Mouse (Mus musculus) embryonic facial prominence, embryonic 14.5 days (tissue): ENCODE data around the gene Rassf4. TPM values are rescaled to one million over a fixed set of nuclear protein-coding genes. Genes with fewer than 3 reads are reported as not detected.

ENCODE experiments used
- ATAC-seq: fragments of 200-750 bp; cut with Nextera tagmentation; 2 replicates; pipeline ENCODE4 v1.8.0; 2017; ENCODE audit warnings: low read depth, moderate number of reproducible peaks, moderate TSS enrichment
- DNase-seq: peaks from one replicate; pipeline ENCODE4 v3.0.0-alpha.2; 2015; ENCODE audit warnings: low spot score
- H3K27ac ChIP-seq: fragments of 300-500 bp; sonication (generic); replicated peaks from 2 replicates; pipeline ENCODE4 v1.5.1; 2014; ENCODE audit warnings: low read depth, mild to moderate bottlenecking, low read length, moderate library complexity
- H3K27me3 ChIP-seq: fragments of 300-500 bp; sonication (generic); replicated peaks from 2 replicates; pipeline ENCODE4 v1.6.1; 2014; ENCODE audit warnings: low read length; ENCODE audit not compliant: control insufficient read depth, insufficient read depth
- H3K36me3 ChIP-seq: fragments of 300-500 bp; sonication (generic); 2 replicates; pipeline ENCODE4 v1.6.1; 2014; ENCODE audit warnings: low read length, mixed read lengths; ENCODE audit not compliant: control insufficient read depth, insufficient read depth
- H3K4me1 ChIP-seq: fragments of 300-500 bp; sonication (generic); 2 replicates; pipeline ENCODE4 v1.6.1; 2014; ENCODE audit warnings: antibody characterized with exemption, low read length; ENCODE audit not compliant: control insufficient read depth, insufficient read depth
- H3K4me2 ChIP-seq: fragments of 300-500 bp; sonication (generic); 2 replicates; pipeline ENCODE4 v1.6.1; 2014; ENCODE audit warnings: low read depth, mild to moderate bottlenecking, low read length, moderate library complexity, mixed read lengths
- H3K4me3 ChIP-seq: fragments of 300-500 bp; sonication (generic); 2 replicates; pipeline ENCODE4 v1.5.1; 2014; ENCODE audit warnings: low read depth, mild to moderate bottlenecking, low read length
- H3K9ac ChIP-seq: fragments of 300-500 bp; sonication (generic); 2 replicates; pipeline ENCODE4 v1.6.1; 2014; ENCODE audit warnings: low read depth, mild to moderate bottlenecking, low read length, moderate library complexity, mixed read lengths
- H3K9me3 ChIP-seq: fragments of 300-500 bp; sonication (generic); 2 replicates; pipeline ENCODE4 v1.6.1; 2016; ENCODE audit warnings: low read length; ENCODE audit not compliant: control insufficient read depth
- WGBS: fragments of 180-500 bp; shearing (Covaris S2); extraction: QIAGEN DNeasy Blood & Tissue Kit; methylation state at CpG from one replicate; pipeline ENCODE4 v1.1.7; 2014; 5-methylcytosine and 5-hydroxymethylcytosine counted together
- polyA plus RNA-seq: library from polyadenylated mRNA; unstranded; fragments of >200 nt; fragmentation: Nextera tagmentation; extraction: Ambion mirVana; gene quantifications from 2 replicates; pipeline ENCODE4 v1.2.1, GENCODE M21; 2014

The Rassf4 gene
- polyA plus RNA-seq, 1 experiment from 2014 or later: 17.9 TPM

DNA sequence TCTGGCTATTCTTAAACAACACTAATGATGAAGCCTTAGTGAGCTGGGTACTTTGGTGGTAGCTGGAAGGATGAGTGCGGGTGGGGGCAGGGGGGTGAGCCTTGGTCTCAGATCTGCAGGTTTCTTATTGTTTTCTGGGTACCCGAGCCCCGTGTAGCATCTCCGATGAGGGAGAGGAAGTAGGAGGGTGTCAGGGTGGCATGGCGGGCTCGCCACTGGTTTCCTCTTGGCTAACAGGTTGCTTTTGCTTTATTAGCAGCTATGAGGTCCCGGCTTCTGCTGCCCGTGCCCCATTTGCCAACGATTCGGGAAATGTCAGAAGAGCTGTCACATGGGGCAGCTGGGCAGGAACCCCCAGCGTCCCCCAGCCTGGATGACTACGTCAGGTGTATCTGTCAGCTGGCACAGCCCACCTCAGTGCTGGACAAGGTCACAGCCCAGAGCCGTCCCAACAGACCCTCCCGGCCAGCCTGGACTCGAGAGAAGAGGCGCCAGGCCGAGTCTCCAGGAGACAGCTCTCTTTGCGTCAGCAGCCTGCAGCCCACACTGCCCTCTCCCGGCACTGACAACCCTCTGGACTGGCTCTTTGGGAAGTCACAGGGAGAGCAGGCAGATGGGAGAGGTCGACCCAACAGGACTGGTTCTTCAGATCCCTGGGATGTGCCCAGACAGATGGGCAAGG, 22.2 kb downstream of the Rassf4 start:
- H3K9ac ChIP-seq: peak overlapping the region; percentile 20; the same call in 1 of the 2 replicates
- no peaks in the 10 kb centered on the region for H3K36me3 ChIP-seq
- H3K4me2 ChIP-seq: 0 out of 2 replicates have a peak overlapping the region, but pooled peaks have one; percentile 28
- H3K4me1 ChIP-seq: no peaks in the 10 kb centered on the region
- no peak for DNase-seq
- H3K27ac ChIP-seq: no peak overlapping the region
- H3K4me3 ChIP-seq: peak overlapping the region; percentile 11; the same call in 1 of the 2 replicates
- WGBS: 68% methylated on average over 20 of the region's 20 CpGs
- H3K9me3 ChIP-seq: no peaks in the 10 kb centered on the region
- H3K27me3 ChIP-seq: no peaks in the 10 kb centered on the region
- no peak for ATAC-seq

DNA sequence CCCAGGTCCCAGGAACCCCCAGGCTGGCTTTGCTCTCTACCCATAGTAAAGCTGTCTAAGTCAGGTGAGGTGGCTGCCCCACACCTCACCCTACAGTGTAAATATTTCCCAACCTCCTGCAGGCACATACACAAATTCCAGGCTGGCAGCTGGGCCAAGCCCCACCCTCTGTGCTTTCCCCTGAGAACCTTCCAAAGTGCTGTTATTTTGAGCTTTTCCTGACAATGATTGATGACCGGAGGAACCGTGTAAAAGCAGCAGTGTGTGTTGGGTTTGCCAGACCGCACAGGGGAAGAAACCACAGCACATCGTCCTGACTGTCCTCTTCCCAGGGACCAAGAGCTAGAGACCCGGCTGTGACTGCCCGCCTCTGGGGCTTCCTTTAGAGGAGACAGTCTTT, 23.3 kb downstream of the Rassf4 start, which contains the start of gene Depp1:
Depp1 (plus strand) TSS at position 204 of the 400 bp plus-strand sequence.
- Histone ChIP-seq H3K9me3 (no peaks in the 10 kb centered on the region), H3K4me3 (peak within 1 kb of the TSS; percentile 11; the same call in 1 of the 2 replicates), H3K27ac (no peak within 1 kb of the TSS), H3K4me2 (peak within 1 kb of the TSS; percentile 28), H3K36me3 (no peaks in the 10 kb centered on the region), H3K4me1 (no peaks in the 10 kb centered on the region), H3K27me3 (no peaks in the 10 kb centered on the region), H3K9ac (no peak within 1 kb of the TSS; the same call in 1 of the 2 replicates)
- DNase-seq: peak; percentile 65
- 33% methylated on average over 6 of the region's 6 CpGs for WGBS
- peak; percentile 34; the same call in 1 of the 2 replicates for ATAC-seq

DNA sequence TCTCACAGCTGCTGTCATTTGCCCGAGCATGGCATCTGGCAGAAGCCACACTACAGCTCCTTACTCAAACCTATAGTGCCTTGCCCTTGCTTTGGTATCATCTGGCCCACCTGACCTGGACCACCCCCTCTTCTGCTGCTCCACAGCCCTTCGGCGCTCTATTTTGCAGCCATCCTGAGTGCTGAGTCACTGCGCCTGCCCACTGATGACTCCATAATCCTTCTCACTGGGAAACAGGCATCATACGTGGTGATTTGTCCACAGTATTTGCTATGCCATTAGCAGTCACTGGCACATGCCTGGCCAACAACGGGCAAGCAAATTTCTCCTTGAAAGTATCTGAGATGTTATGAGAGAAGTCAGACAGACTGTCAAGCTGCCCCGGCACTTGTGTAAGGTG, 23.9 kb downstream of the Rassf4 start:
- WGBS: 89% methylated on average over 7 of the region's 7 CpGs
- no peaks in the 10 kb centered on the region for H3K27me3 ChIP-seq
- H3K9me3 ChIP-seq: no peaks in the 10 kb centered on the region
- no peak overlapping the region for H3K9ac ChIP-seq
- H3K4me2 ChIP-seq: no peak overlapping the region
- no peaks in the 10 kb centered on the region for H3K4me1 ChIP-seq
- H3K27ac ChIP-seq: no peak overlapping the region
- H3K4me3 ChIP-seq: no peak overlapping the region
- H3K36me3 ChIP-seq: no peaks in the 10 kb centered on the region
- ATAC-seq (no peak), DNase-seq (no peak)

DNA sequence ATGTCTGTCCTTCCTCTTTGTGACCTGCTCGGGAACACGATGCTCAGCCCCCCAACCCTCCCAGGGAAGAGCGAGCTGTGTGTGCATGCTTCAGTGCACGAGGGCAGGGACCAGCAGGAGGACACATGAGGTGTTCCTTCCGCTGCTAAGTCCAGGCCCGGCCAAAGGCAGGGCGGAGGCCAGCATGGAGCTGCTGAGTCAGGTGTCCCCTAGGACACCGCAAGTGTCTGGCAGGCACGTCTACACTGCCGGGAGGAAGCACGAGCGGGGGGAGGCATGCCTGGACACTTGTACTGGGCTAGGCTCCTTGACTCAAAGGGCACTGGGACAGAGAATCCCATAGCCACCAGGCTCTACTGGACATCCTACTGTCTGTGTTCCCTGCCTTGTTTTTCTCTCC, 26.0 kb downstream of the Rassf4 start:
- no peaks in the 10 kb centered on the region for H3K36me3 ChIP-seq
- H3K27ac ChIP-seq: no peak overlapping the region
- 75% methylated on average over 9 of the region's 12 CpGs for WGBS
- 0 out of 2 replicates have a peak, but pooled peaks cover 7% of the 10 kb centered on the region for H3K4me1 ChIP-seq
- no peak overlapping the region for H3K4me3 ChIP-seq
- DNase-seq (no peak), ATAC-seq (no peak)
- H3K9me3 ChIP-seq: no peaks in the 10 kb centered on the region
- H3K27me3 ChIP-seq: no peaks in the 10 kb centered on the region
- H3K4me2 ChIP-seq: no peak overlapping the region
- H3K9ac ChIP-seq: no peak overlapping the region

DNA sequence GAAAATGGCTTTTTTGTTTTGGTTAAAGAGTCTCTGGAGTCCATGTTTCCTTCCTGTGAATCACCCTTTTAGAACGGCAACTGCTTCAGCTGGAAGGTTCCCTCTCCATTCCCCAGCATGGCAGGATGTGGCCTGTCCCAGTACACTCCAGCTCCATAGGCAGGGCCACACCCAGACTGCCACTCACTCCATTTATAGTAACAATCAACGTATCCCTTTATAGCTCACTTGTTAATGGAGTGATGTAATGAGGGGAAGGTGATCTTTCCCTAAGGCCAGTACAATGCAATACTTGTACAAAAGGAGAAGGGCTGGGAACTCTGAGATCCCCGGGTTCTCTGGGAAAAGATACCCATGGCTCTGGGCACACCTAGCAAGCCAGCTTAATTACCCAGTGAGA, 29.4 kb downstream of the Rassf4 start:
- Histone ChIP-seq H3K4me3 (no peak overlapping the region), H3K9me3 (no peaks in the 10 kb centered on the region), H3K27me3 (no peaks in the 10 kb centered on the region), H3K9ac (no peak overlapping the region), H3K4me1 (0 out of 2 replicates have a peak, but pooled peaks cover 7% of the 10 kb centered on the region), H3K27ac (no peak overlapping the region), H3K4me2 (no peak overlapping the region), H3K36me3 (no peaks in the 10 kb centered on the region)
- no peak for DNase-seq
- ATAC-seq: no peak
- 56% methylated on average over 3 of the region's 3 CpGs for WGBS

DNA sequence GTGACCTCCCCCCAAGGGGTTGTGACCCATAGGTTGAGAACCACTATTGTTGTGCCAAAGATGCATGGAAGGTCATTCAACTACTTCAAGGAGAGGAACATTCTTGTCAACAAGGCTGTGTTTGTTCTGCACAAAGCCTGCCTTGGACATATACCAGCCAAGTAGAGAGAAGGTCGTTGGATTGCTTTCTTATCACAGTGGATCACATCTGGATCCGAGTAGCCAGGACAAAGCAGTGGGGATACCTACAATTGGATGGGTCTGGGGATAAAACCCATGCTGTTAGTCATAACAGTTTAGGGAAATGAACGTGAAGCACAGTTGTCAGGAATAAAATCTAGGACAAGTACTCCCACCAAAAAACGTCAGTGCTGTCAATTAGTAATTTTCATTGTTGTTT, 29.9 kb downstream of the Rassf4 start:
- H3K4me1 ChIP-seq: 0 out of 2 replicates have a peak, but pooled peaks cover 7% of the 10 kb centered on the region
- H3K9ac ChIP-seq: no peak overlapping the region
- H3K27ac ChIP-seq: no peak overlapping the region
- no peak overlapping the region for H3K4me2 ChIP-seq
- ATAC-seq (no peak), DNase-seq (no peak)
- no peaks in the 10 kb centered on the region for H3K36me3 ChIP-seq
- WGBS: 55% methylated on average over 4 of the region's 4 CpGs
- no peaks in the 10 kb centered on the region for H3K9me3 ChIP-seq
- no peaks in the 10 kb centered on the region for H3K27me3 ChIP-seq
- no peak overlapping the region for H3K4me3 ChIP-seq

DNA sequence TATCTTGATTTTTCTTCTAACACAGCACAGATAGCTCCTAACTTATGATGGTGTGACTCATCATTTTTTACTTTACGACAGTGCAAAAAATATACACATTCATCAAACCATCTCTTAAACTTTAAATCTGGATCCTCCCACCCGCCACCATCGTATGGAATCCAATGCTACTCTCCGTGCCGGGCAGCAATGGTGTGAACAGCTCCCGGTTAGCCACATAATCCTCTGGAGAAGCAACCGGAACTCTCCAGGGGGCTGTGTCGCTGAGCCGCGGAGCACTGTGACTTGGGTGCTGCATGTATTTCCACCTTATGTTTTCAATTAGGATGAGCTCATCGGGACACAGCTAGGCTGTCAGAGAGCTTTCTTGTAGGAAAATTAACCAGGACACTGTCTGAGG, 30.8 kb downstream of the Rassf4 start:
- 0 out of 2 replicates have a peak, but pooled peaks cover 7% of the 10 kb centered on the region for H3K4me1 ChIP-seq
- no peaks in the 10 kb centered on the region for H3K36me3 ChIP-seq
- H3K4me3 ChIP-seq: no peak overlapping the region
- H3K27me3 ChIP-seq: no peaks in the 10 kb centered on the region
- DNase-seq (no peak), ATAC-seq (no peak)
- H3K4me2 ChIP-seq: no peak overlapping the region
- H3K9me3 ChIP-seq: no peaks in the 10 kb centered on the region
- no peak overlapping the region for H3K27ac ChIP-seq
- H3K9ac ChIP-seq: no peak overlapping the region
- 59% methylated on average over 11 of the region's 11 CpGs for WGBS

DNA sequence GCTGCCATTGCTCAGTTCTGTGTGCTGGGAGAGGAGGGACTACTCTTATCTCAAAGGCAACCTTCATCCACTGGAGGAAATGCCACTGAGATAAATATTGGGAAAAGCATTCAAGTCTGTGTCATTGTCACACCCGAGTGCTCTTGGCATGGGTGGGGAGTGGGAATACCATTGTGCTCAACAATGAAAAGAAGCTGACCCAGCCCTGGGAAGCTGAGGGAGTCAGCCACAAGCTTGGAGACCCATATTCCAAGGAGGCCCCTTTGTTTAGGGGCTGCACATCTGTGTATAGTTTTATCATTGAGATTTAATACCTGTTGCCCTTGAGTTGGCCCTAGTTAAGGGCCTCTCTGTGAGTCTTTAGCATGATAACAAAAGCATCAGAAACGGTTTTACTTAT, 34.1 kb downstream of the Rassf4 start:
- Histone ChIP-seq H3K36me3 (no peaks in the 10 kb centered on the region), H3K9me3 (no peaks in the 10 kb centered on the region), H3K4me3 (no peak overlapping the region), H3K4me1 (0 out of 2 replicates have a peak, but pooled peaks cover 7% of the 10 kb centered on the region), H3K27me3 (no peaks in the 10 kb centered on the region), H3K27ac (no peak overlapping the region), H3K9ac (no peak overlapping the region), H3K4me2 (no peak overlapping the region)
- no peak for ATAC-seq
- 72% methylated on average over 2 of the region's 2 CpGs for WGBS
- no peak for DNase-seq

DNA sequence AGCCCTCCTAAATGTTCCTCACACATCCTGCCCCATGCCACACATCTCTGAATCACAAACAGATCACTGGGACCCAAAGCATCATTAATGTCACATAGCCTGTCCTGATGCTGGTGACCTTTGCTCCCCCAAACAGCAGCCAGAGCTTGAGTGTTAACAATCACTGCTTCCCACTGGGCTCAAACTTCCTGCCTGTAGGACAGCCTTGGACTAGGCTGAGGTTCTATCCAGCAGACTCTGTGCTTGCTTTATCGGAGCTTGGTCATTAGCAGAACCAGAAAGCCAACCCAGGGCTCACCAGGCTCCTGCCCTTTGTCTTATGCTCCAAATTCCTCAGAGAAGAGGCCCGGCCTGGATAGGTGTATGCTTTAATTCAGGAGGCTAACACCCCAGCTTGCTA, 34.9 kb downstream of the Rassf4 start:
- Histone ChIP-seq H3K4me2 (no peak overlapping the region), H3K9me3 (no peaks in the 10 kb centered on the region), H3K4me1 (0 out of 2 replicates have a peak, but pooled peaks cover 7% of the 10 kb centered on the region), H3K27me3 (no peaks in the 10 kb centered on the region), H3K9ac (no peak overlapping the region), H3K27ac (no peak overlapping the region), H3K36me3 (no peaks in the 10 kb centered on the region), H3K4me3 (no peak overlapping the region)
- 73% methylated on average over 2 of the region's 2 CpGs for WGBS
- no peak for ATAC-seq
- no peak for DNase-seq
